Mouse (Mus musculus): Measurements from ENCODE around the gene Serping1. TPM values are rescaled to one million over a fixed set of nuclear protein-coding genes. Genes with fewer than 3 reads are reported as not detected.
A peak's percentile ranks its signal among the peaks of the same experiment; 100 is the strongest.
"Not testable (repeated sequence)": the region's sequence is repeated elsewhere in the genome, so short reads cannot be mapped to it uniquely, and the experiment has no call there.

Serping1 gene
- total RNA-seq, 2 experiments from 2014 or later = 6.8 to 10.6 TPM

DNA sequence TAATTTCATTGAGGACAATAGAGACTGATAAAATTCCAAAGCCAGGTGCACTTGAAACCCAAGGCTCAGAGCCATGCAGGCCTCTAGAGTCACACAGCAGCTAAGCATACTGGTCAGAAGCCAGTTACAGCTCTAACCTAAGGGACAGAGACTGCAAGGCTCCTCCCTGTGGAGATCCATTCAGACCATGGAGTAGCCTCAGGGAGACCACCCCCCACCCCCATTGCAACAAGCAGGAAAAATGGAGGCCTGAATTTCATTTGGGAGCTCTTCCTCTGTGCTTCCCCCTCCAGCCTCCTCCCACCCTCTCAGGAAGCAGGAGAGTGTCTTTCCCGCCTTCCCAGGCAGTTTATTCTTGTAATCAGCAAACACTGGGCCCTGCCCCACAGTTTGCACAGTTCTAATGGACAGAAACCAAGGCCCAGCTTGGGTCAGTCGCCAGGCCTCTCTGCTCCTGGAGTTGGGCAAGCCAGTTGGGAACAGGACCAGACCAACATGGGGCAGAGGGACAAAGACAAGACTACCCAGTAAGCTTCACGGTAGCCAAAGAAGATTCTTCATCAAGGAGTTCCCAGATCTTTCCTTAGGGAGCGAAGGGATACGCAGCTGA lies 33.3 kb downstream of the Serping1 start:
- peak in 1 of 2 experiments; percentile 27 for DNase-seq (ENCODE audit: low spot score in 2 of 2)

- DNase-seq (ENCODE audit: low spot score in 2 of 2) = no peak
Observed at GRCm38 (mm10) chr2:84740608-84741333, 34.5 kb downstream of the Serping1 start.

GRCm38 (mm10) chr2:84738271-84738911 lies 36.9 kb downstream of the Serping1 start:
- no peak for DNase-seq (ENCODE audit: low spot score in 2 of 2)

DNA sequence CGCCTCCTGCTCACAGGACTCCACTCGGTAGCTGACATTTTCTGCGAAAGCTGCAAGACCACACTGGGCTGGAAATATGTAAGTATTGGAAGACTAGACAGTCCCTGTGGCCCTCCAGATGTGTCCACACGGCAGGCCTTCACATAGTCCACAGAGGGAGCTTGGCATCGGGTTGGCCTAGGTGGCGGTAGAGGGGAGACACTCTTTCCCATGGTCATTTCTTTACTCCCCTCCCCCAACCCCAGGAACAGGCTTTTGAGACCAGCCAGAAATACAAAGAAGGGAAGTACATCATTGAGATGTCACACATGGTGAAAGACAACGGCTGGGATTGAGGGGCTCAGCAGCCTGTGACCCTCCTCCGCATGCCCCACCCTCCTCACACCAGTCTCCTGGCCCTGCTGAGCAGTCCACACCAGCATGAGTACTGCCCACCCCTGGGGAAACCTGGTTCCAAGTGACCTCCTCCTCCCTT lies 37.8 kb downstream of the Serping1 start:
- DNase-seq (ENCODE audit: low spot score in 2 of 2) = no peak

- DNase-seq (ENCODE audit: low spot score in 2 of 2) = no peak
Observed at GRCm38 (mm10) chr2:84736312-84737161, 38.7 kb downstream of the Serping1 start.

DNA sequence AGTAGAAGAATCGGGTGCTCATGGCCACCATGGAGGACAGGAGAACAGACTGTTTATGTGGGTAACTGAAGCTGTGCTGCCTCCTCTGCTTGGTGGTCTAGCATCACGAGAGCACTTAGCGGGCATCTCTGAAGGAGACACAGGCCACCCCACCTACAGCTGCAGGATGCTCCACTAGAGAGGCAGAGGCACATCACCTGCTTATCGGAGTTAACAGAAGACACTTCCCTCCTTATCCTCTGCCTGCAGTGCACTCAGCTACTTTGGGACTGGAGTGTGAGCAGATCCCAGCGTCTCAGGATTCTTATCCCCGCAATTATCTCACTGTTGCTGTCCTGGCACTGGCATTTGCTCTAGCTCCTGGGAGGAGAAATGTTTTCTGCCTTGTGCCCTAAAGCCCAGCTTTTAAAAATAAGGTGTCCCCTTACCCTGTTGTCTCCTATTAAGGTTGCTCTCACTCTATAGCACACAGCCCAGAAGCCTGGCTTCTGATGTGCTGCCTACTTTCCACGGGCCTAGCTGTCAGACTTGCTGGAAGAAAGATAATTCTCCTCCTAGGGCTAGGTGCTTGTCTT lies 39.8 kb downstream of the Serping1 start:
- no peak for DNase-seq (ENCODE audit: low spot score in 2 of 2)

GRCm38 (mm10) chr2:84734919-84735318 lies 40.3 kb downstream of the Serping1 start:
- DNase-seq (ENCODE audit: low spot score in 2 of 2) = no peak

GRCm38 (mm10) chr2:84734351-84734864 lies 40.8 kb downstream of the Serping1 start:
- DNase-seq (ENCODE audit: low spot score in 2 of 2) = peak; percentile 40 to 43

DNA sequence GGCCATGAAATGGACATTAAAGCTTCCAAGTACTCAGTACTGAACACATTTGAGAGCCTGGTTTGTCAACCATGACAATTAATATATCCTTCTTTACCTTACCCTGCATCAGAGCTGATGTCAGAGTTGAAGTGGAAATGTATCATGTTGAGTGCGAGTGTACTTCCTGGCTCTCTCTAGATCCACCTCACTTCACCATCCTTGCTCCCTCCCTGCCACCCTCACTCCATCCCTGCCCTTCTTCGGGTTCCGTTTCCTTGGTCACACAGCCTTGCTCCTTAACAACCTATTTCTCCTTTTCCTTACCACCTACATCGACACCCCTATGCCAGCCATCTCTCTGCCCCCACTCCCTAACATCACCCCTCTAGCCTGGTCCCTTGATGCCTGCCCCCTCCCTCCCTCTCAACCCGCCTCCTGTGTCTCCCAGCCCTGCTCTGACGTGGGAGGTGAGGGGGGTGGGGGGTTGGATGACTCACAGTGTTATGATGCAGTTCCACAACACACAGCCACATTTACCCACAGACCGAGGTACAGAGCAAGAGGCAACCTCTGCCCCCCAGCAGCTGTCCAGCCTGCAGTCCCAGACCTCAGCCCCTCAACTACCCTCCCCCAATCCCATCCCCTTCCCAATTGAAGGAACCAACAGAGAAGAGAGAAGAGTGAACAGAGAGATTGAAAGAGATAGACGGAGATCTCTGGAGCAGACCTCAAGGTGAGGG lies 41.5 kb downstream of the Serping1 start, which contains the start of gene Ypel4:
Gene Ypel4 (plus strand): TSS at position 480 of the 722 bp plus-strand sequence.
- peak; percentile 64 to 66 for DNase-seq (ENCODE audit: low spot score in 2 of 2)

GRCm38 (mm10) chr2:84732394-84732793 lies 42.9 kb downstream of the Serping1 start:
- DNase-seq (ENCODE audit: low spot score in 2 of 2) = no peak

DNA sequence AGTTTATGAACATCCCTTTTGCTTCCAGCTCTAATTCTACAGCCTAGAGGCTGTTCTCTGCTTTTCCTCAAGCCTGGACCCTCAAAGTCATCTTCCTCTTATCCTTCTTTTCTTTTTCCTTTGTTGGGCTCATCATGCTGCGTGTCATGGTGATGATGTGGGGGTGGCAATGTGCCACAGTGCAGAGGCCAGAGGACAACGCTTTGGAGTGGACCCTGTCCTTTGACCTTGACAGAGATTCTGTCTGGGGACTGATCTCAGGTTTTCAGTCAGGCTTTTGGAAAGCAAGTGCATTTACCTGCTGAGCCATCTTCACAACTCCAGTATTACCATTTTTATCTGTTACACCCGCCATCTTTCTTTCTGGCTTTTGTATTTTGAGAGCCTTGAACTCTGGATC lies 44.0 kb downstream of the Serping1 start:
- DNase-seq (ENCODE audit: low spot score in 2 of 2) = no peak

DNA sequence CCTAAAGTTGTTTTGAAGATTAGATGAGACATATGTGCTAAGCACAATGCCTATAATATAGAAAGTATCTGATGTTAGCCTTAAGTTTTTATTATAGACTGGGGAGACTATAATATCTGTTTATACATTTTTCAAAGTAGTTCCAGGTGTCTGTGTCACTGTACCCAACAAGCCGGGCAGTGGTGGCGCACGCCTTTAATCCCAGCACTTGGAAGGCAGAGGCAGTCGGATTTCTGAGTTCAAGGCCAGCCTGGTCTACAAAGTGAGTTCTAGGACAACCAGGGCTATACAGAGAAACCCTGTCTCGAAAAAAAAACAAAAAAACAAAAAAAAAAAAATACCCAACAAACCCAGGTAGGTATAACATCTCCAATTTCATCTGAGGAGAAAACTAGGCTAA lies 47.1 kb downstream of the Serping1 start:
- not testable (repeated sequence) for DNase-seq (ENCODE audit: low spot score in 2 of 2)

- peak; percentile 88 to 97 for DNase-seq (ENCODE audit: low spot score in 2 of 2)
Observed at GRCm38 (mm10) chr2:84727172-84727858, 47.9 kb downstream of the Serping1 start, which contains the start of gene Clp1. TSS of gene Clp1 (minus strand) at chr2:84727350.

DNA sequence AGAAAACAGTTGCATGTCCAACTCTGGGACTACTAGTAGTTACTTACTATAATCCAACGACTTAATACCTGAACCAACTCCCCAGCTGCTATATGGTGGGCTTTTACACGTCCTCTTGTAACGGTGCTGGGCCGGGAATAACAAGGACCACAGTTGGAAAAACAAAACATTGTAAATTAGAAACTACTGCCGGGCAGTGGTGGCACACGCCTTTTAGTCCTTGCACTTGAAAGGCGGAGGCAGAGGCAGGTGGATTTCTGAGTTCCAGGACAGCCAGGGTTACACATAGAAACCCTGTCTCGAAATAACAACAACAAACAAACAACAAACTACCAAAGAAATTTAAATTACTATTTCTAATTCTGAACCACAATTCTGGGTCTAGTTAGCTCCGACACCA lies 48.5 kb downstream of the Serping1 start:
- no peak for DNase-seq (ENCODE audit: low spot score in 2 of 2)

DNA sequence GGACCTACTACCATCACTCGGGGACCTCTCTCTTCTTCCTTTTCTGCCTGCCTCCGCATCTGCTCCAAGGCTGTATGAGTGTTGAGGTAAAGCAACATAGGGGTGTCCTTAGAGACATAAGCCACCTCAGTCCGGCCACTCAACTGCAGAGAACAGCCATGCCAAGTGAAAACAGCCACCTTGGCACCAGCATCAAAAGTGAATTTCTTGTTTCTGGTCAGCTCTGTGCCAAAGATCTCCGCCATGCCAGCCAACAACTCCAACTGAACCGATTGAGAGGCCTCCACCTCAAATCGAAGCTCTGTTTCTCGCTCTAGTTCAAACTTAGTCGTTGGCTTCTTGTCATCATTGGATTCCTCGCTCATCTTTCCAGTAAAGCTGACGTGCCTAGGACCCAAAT lies 49.5 kb downstream of the Serping1 start:
- DNase-seq (ENCODE audit: low spot score in 2 of 2) = no peak

GRCm38 (mm10) chr2:84723856-84724255 lies 51.4 kb downstream of the Serping1 start:
- DNase-seq (ENCODE audit: low spot score in 2 of 2) = no peak

- DNase-seq (ENCODE audit: low spot score in 2 of 2) = no peak
Observed at GRCm38 (mm10) chr2:84721182-84721581, 54.1 kb downstream of the Serping1 start.

DNA sequence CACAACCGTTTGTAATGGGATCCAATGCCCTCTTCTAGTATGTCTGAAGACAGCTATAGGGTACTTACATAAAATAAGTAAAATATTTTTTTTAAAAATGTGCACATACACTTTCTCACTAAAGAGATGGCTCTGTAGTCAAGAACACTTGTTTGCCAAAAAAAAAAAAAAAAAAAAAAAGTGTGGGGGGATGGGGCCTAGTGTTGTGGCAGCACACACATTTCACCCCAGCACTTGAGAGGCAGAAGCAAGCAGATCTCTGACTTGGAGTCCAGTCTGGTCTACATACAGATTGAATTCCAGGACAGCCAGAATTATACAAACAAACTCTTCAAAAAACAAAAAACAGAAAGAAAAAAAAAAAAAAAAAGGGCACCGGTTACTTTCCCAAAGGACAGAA lies 54.5 kb downstream of the Serping1 start:
- no peak for DNase-seq (ENCODE audit: low spot score in 2 of 2)

GRCm38 (mm10) chr2:84717357-84717756 lies 57.9 kb downstream of the Serping1 start:
- DNase-seq (ENCODE audit: low spot score in 2 of 2) = no peak

All from layer of hippocampus, postnatal 14 days (tissue).